Mouse (Mus musculus) layer of hippocampus, adult 18-20 months (tissue): ENCODE measurements around the gene Siah1a. TPM values are rescaled to one million over a fixed set of nuclear protein-coding genes. Genes with fewer than 3 reads are reported as not detected.

Experiments
- DNase-seq, 2 experiments: peaks; one replicate each; pipeline ENCODE4 v3.0.0; 2022; ENCODE audit warnings: low spot score in 2 of 2
- long read RNA-seq: library from polyadenylated mRNA; stranded (forward); transcript quantifications from one replicate; pipeline ENCODE4 v2.0.0, GENCODE M21; 2021
- total RNA-seq, 2 experiments: library from RNA; stranded (reverse); gene quantifications; 2 replicates each; pipeline ENCODE4 v1.2.3; 2021

The Siah1a gene
- total RNA-seq: 10 to 100 TPM; 29.1 to 29.2 TPM
- long read RNA-seq, transcript Siah1a-201 (2 exons, 1,968 nt): major isoform, 57 of 58 reads
- long read RNA-seq, partial matches to known transcripts: 0 of 58 reads
- long read RNA-seq, other reads (novel, unspliced or antisense): 1 of 58 reads

DNA sequence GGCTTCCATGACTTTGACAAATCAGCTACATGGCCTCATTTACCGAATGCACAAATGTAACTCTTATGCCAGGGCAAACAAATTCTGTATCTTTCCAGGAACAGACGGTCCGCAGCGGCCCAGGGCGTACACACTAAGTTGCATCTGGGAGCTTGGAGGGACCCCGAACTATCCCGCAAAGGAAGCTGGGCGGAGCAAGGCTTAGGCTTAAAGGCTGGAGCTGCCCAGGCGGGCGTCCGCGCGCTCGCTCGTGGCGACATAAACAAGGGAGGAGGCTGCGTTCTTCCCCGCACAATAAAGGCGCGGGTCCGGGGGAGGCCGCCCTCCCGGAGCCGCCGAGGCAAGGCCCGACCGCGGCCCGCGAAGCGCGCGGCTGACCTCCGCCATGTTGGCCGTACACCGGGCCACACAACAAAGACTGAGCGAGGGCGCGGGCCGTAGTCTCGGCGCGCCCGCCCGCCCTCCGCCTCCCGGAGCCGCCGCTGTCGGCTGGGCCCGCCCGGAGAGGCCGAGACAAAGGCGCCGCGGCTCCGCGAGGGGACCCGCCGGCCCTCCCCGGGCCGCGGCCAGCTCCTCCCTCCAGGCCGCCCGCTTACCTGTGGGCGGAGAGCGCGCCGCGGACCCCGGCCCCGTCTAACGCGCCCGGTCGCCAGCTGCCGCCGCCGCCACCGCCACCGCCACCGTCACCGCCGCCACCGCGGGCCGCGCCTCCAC lies at the start of gene Siah1a, which contains the start of gene Gm10638:
TSS of gene Siah1a (minus strand) at position 714 of the 714 bp plus-strand sequence.
TSS of gene Gm10638 (plus strand) at position 479 of the 714 bp plus-strand sequence.
- peak; percentile 64 to 68 for DNase-seq

- no peak for DNase-seq
These were observed 49.0 kb upstream of the Siah1a start for GRCm38 (mm10) chr8:86794716-86795115.

- no peak for DNase-seq
These were observed 45.8 kb upstream of the Siah1a start for GRCm38 (mm10) chr8:86791542-86791941.

DNA sequence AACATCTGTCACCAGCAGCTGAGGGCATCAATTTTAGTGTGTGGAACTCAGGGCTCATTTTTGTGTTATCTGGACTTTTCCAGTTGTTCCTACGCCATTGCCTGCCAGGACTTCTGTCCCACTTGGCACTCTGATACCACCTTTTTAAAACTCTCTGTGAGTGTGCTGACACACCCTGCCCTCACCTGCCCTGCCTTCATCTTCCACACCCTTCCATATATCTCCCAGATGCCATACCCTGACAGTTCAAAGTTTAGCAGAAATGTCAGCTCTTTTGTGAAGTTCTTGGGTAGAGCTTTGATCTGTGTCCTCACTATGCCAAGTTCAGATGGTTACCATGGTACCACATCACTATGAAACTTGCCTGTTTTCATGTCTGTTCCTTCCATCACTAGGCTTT lies 43.8 kb upstream of the Siah1a start:
- DNase-seq: no peak

DNA sequence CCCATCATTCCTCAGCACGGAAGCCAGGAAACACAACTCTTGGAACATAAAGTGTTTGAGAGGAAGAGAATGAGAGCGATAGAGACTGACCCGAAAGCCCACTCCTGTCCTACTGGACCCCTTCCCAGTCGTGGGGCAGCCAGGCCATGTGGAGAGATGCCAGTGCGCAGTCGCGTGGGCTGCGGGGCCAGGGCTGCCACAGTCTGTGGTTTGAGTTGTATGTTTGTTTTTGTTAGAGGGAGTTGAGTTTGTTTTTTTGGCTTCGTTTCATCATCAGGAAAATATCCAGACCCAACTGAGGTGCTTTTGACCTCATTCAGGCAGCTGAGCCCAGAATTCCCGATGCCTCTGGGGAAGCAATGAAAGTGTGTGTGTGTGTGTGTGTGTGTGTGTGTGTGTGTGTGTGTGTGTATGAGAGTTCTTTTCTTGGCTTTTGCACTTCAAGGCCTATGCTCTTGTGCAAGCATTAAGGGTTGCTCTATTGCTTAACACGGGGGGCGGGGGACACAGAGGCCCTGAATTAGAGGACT lies 42.2 kb upstream of the Siah1a start:
- no peak for DNase-seq

- no peak for DNase-seq
These were observed 40.8 kb upstream of the Siah1a start for GRCm38 (mm10) chr8:86786498-86786897.

GRCm38 (mm10) chr8:86781094-86781493 lies 35.4 kb upstream of the Siah1a start:
- peak; percentile 32 to 74 for DNase-seq

DNA sequence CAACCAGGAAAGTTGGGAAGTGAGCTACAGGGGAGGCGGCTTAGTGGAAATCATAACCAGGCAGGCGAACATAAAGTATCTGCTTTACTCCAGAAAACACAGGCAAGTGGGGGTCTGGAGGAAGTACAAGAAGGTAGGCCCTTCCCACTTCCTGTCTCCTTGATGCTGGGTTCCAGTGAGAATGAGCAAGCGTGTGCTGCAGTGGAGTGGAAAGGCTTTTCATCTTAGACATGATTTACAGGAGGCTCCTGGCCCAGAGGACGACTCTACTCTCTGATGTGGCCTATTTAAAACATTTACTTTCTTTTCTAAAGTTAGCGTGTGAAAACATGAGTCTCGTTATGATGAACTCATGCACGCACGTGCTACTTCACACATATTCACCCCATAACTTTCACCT lies 33.5 kb upstream of the Siah1a start:
- DNase-seq: no peak

DNA sequence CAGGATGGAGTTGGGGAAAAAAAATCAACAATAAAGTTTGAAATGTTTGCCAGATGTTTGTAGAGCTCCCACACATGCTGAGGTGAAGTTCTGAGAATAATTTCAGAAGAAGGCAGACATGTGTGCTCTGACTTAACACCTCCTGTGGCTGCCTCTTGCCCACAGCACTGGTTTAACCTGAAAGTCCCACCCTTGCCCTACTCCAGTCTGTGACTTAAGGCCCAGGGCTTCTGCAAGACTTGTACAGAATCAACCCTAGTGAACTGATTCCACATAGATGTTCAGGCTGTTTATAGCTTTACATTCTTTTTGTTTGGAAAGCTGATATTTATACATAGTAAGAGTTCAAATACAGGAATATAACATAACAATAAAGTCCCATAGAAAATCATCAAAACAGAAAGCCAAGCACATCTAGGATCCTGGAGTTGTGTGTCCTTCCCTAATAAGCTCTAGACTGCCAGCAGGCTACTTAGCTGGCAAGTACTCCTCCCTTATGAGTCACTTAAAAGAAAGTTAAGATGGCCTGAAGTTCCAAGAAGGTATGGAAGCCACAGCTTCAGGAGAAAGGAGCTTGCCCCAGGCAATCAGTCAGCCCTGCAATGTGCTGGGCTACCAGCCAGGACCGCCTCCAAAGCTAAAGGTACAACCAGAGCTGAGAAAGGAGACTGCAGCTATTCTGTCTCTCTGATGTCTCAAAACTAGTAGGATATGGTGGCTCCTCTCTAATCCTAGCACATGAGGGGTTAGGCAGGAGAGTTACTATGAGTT lies 24.4 kb upstream of the Siah1a start:
- DNase-seq: no peak

- DNase-seq: peak in 1 of 2 experiments; percentile 59
These were observed 22.8 kb upstream of the Siah1a start for GRCm38 (mm10) chr8:86768499-86768898.

- DNase-seq: peak in 1 of 2 experiments; percentile 42
These were observed 20.9 kb upstream of the Siah1a start for GRCm38 (mm10) chr8:86766548-86767211.

GRCm38 (mm10) chr8:86765669-86766068 lies 19.9 kb upstream of the Siah1a start:
- no peak for DNase-seq

DNA sequence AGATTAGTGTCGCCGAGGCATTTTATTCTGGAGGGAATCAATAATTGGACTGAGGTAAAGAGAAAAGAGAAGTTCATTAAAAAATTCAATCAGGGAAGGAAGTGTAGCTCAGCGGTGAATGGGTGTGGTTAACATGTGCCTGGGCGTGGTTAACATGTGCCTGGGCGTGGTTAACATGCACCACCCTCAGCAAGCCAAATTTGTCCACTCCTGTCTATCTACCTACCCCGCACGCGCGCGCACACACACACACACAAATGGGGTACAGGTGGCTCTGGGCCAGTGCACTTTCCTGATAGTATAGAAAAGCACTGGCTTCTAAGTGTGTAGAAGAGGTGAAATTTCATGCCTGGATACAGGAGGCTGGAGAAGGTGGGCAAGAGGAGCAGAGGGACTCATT lies 19.4 kb upstream of the Siah1a start:
- DNase-seq: no peak

DNA sequence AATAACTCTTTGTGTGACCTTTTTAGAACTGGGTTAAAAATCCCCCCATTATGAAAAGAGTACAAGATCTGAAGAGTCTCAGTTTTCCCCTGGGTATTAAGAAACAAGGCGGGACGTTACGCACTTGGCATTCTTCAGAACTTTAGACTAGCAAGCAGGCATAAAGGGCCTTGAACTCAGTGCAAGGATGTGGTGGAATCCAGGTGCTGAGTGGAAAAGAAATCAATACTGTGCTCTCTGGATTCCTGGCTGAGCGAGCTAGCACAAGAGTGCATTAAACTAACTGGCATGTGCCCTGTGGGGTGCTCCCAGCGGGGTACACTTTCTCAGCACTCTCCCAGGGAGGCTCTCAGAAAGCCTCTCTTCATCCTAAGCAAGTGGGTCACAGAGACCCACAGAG lies 17.1 kb upstream of the Siah1a start:
- DNase-seq: no peak

GRCm38 (mm10) chr8:86760746-86761145 lies 15.0 kb upstream of the Siah1a start:
- no peak for DNase-seq

- no peak for DNase-seq
These were observed 13.4 kb upstream of the Siah1a start for GRCm38 (mm10) chr8:86759090-86759491.

DNA sequence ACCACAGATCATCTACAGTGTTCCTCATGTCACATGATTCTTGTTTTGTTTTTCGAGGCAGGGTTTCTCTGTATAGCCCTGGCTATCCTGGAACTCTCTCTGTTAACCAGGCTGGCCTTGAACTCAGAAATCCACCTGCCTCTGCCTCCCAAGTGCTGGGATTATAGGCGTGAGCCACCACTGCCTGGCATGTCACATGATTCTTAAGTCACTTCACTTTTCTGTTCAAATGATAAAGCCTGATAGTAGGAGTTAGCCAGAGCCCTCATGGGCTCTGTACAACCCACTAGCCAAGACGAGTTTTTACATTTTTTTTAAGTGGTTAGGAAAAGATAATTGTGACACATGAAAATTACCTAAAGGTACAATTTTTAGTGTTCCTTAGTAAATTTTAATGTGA lies 12.9 kb upstream of the Siah1a start:
- DNase-seq: no peak

- DNase-seq: peak in 1 of 2 experiments; percentile 54
These were observed 11.4 kb upstream of the Siah1a start for GRCm38 (mm10) chr8:86756948-86757733.

- no peak for DNase-seq
These were observed 4.1 kb upstream of the Siah1a start for GRCm38 (mm10) chr8:86749842-86750241.

DNA sequence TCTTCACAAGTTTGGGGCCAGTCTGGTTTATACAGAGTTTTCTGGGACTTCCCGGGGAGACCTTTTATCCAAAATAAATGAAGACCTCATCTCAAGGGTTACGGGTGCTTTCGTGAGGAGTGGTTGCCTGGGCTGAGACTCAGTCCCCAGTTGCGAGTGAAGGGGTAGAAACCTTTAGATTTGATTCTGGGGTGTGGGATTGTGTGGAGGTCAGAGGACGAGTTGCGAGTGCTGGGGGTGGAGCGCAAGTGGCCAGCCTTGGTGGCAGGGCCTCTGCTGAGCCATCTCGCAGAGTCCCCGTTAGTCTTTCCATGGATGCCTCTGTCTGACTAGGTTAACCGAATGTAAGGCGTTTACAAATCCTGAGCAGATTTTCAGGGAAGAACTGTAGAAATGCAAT lies 777 bp upstream of the Siah1a start:
- DNase-seq: no peak
